Mouse (Mus musculus): Measurements from ENCODE around the gene Dnmbp.

The Dnmbp gene

DNA sequence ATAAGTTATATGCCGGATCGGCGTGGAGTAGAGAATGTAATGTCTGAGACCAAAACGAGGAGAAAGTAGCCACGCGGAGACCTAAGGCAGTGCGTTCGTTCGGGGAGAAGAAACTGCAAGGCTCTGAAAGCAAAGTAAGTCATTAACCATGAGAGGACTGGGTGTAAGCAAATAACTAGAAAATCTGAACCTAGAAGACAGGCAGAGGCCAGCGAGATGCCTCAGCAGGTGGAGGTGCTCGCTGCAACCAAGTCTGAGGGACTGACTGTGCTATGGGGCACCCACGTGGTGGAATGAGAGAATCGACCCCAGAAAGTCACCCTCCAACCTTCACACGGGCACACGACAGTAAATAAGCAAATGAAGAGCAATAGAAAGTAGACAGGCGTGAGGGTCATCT, 3.1 kb upstream of the Dnmbp start:
- no peak for DNase-seq

DNA sequence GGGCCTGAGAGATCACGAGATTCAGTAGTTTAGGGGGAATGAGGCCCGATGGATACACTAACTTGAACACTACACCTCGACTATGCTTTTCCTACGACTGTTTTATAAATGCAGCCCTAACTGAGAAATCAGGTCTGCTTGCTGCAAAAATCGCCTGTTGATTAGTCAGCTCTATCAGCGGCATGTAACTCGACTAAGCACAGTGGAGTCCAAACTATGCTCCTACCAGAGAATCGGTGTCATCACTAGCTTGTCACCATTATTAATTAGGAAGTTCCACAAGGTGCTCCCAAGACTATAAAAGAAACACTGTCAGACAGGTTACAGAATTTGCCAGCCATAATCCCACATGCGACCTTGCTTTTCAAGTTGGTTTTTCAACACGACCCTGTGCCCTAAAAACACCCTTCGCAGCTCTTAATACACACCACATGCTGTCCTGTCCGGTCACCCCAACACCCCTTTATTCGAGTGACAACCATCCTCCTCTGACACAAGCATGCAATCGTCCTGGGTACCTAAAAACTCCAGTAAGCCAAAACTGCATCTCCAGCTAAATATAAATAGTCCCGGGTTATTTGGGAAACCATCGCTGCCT, 721 bp downstream of the Dnmbp start:
- peak in 1 of 2 experiments; percentile 12 for DNase-seq

DNA sequence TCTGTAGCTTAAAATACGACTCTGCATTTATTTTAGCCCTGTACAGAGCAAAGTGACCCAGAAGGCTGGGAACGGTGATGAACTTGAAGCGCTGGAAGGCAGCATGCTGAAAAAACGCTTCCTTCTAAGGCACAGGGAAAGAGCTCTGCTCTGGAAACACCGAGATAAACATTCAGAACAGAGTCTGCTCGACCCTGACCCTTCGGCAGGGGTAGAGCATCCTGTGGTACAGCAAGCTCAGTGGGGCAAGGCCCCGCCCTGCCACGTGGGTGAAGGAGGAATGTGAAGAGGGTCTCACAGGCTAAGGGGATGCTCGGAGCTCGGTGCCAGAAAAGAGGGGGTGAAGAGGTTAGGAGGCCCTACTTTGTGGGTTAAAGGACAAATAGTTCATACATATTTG, 1.6 kb downstream of the Dnmbp start:
- no peak for DNase-seq

DNA sequence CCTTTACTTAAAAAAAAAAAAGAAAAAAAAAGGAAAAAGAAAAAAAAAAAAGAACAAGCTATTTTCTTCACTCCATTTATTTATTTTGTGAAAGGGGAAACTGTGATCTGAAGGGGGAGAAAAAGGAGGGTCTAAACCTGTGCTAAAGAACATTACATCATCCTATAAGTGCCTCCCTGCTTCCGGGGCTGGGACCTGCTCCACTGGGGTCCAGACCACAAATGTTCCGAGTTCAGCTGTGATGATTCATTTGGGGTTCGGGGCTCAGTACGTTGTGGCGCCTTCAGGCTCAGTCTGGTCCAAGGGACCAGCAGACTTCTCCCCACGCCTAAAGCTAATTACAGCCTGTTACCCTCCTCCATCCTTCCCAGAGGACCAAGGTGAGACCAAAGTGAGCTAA, 9.1 kb downstream of the Dnmbp start:
- no peak for DNase-seq

DNA sequence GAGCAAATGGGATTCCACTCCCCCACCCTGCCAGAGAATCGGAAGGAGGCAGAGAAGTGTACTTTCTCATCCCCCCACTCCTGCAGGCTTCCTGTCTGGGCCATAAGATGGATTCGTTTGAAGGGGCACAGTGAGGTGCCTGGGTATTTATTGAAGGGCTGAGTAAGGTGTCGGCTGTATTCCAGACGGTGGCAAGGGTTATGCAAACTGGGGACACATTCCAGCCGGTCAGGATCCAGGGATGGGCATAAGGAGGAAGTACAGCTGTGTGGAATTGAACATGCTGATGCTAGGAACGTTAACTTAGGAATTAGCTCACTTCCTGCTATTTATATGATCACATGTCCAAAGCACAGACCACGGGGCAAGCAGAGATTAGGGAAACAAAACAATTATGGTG, 9.6 kb downstream of the Dnmbp start:
- no peak for DNase-seq

DNA sequence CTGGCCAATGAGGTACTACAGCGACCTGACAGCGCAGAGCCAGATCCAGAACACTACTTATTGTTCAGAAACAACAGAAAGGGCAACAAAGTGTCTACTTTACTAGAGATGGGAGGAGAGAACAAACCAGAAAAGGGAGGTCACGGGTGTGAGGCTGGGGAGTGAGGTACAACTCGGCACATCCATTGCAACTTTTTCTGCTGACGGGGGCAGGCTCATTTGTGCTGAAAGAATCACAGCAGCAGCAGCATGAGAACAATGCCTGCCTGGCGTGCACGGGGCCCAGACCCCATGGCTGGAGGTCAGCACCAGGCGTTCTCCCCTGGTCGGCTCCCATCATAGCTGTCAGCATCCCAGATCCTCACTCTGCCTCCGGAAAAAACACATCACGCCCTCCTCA, 10.1 kb downstream of the Dnmbp start:
- no peak for DNase-seq

DNA sequence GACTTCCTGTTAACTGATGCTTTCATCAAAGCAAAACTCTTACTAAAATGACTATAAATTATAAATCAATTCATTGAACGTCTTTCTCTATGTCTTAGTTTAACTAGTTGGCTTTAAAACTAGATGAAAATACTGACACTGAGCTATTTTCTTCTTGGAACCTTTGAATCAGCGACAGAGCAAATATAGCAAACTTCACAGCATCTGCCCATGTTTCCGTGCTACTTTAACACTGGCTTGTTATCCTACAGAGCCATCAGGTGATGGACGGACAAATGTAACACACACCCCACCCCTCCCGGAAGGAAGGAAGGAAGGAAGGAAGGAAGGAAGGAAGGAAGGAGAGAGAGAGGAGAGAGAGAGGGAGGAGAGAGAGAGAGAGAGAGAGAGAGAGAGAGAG, 12.0 kb downstream of the Dnmbp start:
- DNase-seq = no peak

DNA sequence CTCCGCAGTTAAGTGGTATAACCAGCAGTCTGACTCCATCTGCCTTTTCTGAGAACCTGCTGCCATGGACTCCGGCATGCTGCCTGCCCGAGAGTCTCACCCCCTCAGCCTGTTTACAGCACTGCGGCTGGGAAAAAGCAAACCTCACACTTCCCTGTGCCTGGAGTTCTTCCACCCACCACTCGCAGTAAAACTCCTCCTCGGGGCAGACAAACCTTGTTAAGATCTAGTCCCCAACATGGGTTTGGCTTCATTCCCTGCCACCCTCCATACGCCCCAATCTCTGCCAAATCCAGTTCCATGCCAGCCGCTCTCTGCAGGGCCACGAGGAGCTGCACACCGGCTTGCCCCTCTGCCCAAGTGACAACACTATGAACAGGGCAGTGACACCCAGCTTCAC, 12.9 kb downstream of the Dnmbp start:
- no peak for DNase-seq

DNA sequence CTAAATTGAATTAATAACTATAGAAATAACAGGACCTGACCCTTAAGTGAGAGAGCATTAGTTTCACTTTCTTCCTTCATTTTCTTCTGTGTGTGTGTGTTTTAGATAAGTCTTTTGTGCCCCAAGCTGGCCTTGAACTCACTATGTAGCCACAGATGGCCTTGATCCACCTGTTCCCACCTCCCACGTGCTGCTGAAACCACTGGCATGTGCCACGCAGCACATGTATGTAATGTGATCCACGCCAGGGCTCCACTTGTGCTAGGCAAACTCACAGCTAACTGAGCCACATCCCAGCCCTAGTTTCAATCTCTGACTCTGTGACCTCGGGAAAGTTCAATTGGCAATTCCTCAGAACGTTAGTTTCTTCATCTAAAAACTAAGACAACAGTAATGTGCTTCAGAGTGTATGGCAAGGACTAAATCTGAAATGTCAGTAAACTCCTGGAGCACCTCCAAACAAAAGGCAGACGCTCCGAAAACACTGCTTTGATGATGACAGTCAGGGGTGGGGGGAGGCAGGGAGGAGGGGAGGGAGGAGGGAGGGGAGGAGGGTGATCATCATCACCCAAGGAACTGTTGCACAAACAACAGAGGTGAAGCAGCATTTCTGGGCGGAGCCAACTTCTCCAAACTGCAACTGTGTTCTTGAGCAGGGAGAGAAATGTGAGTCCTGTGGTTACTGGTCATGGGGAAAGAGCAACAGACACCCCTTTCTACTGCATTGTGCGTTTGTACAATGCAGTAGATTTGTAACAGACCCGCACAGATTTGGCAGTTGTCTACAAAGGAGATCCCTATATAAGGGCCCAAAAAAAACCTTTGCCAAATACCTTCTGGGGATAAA, 13.6 kb downstream of the Dnmbp start:
- no peak for DNase-seq

DNA sequence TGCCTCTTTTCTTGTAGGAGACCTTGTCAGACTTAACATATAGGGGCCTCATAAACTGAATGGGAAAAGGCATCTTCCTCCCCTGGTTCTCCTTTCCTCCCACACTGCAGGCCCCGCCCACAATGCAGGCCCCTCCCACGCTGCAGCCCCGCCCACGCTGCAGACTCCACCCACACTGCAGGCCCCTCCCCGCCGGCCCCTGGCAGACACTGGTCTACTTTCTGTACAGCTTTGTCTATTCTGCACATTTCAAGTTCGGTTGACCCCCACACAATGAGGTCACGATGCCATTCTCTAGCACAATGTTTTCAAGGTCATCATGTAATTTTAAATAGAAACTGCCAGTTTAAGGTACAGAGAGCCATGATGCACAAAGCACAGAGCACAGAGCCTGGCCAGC, 15.6 kb downstream of the Dnmbp start:
- peak in 1 of 2 experiments; percentile 7 for DNase-seq

DNA sequence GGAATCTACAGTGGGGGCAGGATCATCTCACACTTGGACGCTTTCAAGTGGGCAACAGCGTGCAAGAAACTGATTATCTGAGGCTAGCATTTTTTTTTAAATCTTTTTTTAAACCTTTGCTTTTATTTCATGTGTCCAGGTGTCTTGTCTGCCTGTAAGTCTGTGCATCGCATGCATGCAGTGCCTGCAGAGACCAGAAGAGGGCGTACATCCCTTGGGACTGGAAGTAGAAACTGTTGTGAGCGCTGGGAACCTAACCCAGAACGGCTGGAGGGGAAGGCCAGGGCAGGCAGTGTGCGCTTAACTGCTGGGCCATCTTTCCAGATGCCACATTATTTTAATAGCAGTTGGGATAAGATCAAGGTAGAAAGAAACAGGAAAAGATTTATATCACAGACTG, 17.0 kb downstream of the Dnmbp start:
- DNase-seq = peak; percentile 29 to 32

DNA sequence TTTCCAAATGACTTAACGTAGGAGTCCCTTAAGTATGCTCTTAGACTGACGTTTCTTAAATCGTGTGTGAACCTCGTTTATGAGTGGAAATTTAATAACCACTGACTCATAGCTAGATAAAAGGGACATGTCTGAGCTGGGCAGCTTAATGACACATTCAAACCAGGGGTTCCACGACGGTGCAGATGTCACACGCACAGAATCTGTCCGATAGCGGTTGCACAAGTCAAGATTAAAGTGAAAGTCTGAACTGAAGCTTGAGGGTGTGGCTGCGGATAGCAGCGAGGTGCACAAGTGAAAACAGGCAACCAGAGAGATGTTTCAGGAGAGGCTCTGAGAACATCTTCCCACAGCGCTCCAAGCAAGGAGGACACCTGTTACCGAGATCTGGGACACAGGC, 18.6 kb downstream of the Dnmbp start:
- DNase-seq = no peak

DNA sequence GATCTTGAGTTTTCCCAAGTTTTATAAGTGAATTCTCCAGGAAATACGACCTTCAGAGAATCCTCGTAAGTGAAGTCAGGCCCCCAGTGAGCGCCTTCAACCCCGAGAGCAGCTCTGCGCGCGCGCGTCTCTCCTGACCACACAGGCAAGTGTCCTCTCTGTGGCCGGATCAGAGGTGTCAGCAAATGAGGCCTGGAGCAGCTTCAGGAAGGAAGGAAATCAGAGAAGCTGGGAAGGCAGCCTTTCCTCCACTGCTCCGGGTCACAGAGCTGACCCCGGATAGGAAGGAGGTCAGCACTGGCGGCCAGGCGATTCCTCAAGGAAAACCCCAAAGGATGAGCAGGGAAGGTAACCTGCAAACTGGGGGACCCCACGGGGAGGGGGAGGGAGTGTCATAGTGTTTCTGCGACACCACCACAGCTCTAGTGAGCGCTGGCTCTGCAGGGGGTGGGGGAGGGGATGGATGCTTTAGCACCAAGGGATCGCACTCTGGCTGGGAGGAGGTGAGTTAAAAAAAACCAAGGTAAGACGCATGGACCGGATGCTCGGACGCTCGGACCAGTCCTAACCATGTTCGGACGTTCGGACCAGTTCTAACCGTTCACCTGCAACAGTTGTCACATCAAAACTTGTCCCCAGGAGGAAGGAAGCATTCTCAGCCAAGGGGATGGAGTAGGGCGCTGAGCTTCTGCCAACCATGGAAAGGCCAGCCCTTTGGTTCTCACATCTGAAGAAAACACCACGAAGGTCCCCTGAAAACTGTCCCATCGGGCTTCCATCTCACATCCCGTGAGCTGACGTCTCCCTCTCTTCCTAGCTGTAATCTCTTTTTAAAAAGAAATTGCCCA, 19.3 kb downstream of the Dnmbp start:
- no peak for DNase-seq

DNA sequence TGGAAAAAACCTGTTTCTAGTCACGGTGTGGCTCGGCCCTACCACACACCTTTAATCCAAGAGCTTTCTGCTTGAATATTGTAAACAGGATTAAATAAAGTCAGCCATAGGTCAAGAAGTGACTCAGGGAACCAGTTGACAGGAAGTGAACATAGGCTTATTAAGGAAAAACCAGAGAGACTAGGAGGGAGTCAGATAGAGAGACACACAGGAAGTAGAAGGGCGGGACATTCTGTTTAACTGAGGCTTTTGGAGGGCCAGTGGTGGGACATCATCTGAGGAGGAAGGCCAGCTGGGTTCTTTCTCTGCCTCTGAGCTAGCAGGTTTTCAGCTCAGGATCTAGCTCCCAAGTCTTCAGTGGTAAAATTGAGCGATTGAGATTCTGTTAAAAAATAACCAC, 20.1 kb downstream of the Dnmbp start:
- DNase-seq = no peak

DNA sequence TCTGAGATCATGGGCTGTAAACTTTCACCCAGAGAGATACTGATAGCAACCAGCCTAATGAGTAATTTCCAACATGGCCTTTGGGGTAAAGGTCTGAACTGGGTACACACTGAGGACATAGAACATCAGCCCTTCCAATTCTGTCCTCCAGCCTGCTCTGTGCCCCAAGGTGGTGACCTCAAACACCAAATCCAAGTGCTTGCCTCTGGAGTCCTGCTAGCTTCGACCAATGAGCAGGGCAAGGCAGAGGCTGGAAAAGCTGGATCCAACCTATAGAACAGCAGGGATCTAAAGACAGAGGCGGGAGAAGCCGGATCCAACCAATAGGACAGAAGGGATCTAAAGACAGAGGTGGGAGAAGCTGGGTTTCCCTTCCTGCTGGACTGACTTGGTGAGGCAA, 21.2 kb downstream of the Dnmbp start:
- DNase-seq = no peak

DNA sequence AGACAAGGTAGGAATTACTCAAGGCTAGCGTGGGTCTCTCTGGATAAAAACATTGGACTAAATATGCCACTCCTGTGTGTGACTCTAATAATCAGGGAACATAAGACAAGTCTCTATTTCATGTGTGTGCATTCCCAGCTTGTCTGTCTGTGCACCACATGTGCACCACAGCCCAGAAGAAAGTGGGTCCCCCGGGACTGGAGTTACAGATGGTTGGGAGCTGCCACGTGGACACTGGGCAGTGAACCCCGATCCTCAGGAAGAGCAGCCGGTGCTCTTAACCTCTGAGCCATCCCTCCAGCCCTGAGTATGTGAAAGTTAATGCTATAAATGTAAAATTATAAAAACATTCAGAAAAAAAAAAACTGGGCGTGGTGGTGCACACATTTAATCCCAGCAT, 22.2 kb downstream of the Dnmbp start:
- no peak for DNase-seq

DNA sequence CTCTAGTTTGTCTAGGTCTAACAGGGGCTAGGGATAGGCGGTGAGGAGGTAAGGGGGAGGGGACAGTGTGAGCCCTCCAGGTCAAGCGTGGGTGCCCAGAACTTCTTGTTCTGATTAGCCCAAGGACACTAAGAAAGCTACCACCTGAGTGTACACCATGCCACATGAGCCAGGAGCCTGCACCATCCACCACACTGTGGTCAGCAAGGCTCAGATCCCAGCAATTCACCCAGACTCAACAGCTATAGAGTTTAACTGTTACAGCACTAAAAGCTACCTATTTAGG, 22.6 kb downstream of the Dnmbp start:
- no peak for DNase-seq

DNA sequence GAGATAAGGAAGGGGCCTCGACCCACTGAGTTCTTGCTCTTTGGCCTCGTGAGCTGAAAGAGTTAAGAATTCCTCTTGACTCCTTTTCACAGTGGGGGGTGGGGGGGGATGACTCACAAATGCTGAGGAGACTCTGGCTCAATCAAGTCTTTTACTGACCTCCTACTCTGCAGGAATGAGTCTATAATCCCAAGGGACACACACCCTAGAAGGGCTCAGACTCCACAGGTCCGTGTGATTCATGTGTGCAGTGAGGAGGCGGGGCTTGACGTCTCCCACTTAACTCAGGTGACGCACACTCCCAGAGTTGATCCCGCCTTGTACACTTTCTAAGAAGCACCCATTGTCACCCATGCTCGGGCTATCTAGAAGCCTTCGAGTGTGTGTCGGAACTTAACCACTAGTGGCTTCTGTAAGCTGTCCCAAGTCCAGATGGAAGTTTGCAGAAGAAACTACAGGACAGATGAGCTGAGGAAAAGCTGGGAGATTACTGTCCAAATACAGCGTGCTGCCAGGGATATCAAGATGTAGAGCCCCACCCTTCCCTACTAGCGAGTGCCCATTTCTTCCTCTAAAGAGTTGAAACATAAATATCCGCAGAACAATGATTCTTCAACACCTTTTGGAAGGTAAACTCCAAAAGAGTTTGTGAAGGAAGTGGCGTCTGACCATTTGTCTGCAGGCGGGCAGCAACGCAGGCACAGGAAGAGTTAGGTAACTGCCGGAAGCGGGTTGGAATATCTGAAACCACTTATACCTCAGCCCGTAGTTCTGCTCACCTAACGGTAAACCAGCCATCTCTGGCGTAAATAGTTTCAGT, 23.2 kb downstream of the Dnmbp start:
- peak in 1 of 2 experiments; percentile 7 for DNase-seq

DNA sequence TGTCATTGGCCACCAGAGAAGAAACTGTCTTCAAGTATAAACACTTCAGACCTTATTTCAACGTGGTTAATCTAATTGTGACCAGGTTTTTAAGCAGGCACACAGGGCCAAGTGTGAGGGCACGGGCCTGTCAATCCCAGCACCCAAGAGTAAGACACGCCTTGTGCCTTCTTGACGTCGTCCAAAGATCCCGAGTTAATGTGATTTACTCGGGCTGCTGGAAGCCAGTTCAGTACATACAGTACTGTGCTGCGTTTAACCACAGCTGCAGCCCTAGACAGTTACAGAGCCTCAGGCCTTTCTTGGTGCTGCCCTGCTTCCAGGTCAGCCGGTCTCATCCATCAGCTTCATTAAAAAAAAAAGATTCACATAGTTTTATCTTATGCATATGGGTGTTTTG, 24.6 kb downstream of the Dnmbp start:
- DNase-seq = no peak

DNA sequence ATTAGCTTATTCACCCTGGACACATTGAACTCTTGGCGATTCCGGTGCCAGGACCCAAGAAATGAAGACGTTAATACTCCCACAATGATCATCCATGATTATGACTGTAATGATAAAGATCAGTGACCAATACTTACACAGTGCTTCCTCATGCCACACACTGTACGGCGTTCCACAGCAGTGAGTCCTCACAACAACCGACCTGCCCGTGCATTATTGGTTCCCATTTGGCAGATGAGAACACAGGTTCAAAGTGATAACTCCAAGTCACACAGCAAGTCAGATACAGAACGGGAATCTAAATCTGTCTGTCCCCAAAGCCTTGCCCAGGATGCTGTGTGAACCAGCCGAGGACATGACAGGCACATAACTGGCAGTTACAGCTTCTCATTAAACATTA, 25.0 kb downstream of the Dnmbp start:
- DNase-seq = no peak

DNA sequence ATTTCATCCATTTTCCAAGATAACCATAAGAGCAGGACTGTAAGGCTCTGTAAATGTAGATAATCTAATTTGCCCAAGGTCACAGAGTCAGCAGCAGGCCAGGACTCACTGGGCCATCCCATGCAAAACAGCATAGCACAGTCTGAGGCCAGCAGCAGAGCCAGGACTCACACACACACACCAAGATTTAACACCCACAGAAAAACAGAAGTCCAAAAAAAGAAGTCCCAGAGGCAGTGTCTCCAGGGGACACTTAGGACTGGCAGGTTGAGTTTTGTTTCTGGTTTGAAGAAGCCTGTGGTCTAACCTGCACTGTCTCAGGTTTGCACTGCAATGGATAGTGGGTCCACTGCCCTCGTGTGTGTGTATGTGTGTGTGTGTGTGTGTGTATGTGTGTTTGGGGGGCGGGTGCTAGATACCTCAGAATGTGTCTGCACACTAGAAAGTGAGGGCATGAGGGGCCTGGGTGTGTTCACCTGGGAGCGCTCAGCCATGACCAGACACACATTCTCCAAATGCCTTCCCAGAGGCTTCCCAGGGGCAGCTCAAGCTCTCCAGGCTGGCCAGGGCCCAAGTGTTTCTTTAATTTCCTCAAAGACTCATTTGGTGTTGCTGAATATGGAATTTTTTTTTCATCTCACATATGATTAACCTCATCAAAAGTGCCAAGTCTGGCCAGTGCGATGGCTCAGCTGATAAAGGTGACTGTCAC, 27.1 kb downstream of the Dnmbp start:
- peak in 1 of 2 experiments; percentile 13 for DNase-seq

DNA sequence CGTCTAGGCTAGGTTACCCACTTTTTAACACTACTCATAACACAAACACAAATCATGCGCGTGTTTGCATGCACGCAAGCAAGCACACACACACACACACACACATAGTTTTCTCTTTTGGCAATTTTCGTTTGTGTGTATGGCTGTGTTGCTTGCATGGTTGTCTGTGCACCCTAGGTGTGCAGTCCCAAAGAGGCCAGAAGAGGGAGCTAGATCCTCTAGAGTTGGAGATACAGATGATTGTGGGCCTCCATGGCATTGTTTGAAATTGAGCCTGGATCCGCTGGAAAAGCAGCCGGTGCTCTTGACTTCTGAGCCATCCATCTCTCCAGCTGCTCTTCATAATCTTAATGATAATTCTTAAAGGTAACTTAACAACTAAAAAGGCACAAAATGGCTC, 33.5 kb downstream of the Dnmbp start:
- no peak for DNase-seq

DNA sequence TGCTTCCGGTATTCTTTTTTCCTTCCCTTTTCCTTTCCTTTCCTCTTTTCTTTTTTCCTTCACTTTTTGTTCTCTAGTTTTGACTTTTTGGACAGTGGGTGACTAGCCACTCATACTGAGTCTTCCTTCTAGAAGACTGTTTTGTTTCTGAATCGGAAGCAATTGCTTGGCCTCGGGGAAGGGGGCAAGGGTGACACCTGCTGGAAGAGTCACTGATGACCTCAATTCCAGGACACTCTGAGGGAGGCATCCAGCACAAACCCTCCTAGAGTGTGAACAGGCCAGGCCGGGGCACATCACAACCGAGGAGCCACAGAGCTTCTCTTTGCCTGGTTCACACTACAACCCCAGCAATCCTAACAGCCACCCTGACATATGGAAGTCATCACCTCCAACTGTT, 34.0 kb downstream of the Dnmbp start:
- DNase-seq = peak; percentile 10 to 16

All from B cell, adult 2 months (primary cell).